Mouse (Mus musculus) myocyte (in vitro differentiated cells): ENCODE measurements around the gene Ano8. TPM values are rescaled to one million over a fixed set of nuclear protein-coding genes. Genes with fewer than 3 reads are reported as not detected.

Source experiments
- H3K27me3 ChIP-seq: one replicate; pipeline ENCODE4 v1.6.1; 2011; ENCODE audit not compliant: control insufficient read depth, insufficient read depth, insufficient read length
- H3K36me3 ChIP-seq: one replicate; pipeline ENCODE4 v1.6.1; 2011; ENCODE audit not compliant: control insufficient read depth, insufficient read depth
- H3K4me2 ChIP-seq: one replicate; pipeline ENCODE4 v1.6.1; 2011; ENCODE audit warnings: low read depth, control low read depth
- H3K4me3 ChIP-seq: one replicate; pipeline ENCODE4 v1.5.1; 2011; ENCODE audit warnings: mild to moderate bottlenecking, control low read depth, moderate library complexity
- H3K79me2 ChIP-seq: one replicate; pipeline ENCODE4 v1.6.1; 2011; ENCODE audit not compliant: control insufficient read depth, insufficient read depth
- H3ac ChIP-seq: one replicate; pipeline ENCODE4 v1.6.1; 2011; ENCODE audit not compliant: control insufficient read depth, insufficient read length
- CEBPB ChIP-seq: IDR thresholded peaks from 2 replicates; pipeline ENCODE4 v1.6.1; 2011; ENCODE audit warnings: mild to moderate bottlenecking, moderate library complexity; ENCODE audit not compliant: poor library complexity, insufficient read depth, severe bottlenecking
- E2F4 ChIP-seq: IDR thresholded peaks from one replicate; pipeline ENCODE4 v1.6.1; 2011; ENCODE audit warnings: mild to moderate bottlenecking, control low read depth, moderate library complexity; ENCODE audit not compliant: insufficient read depth
- MAX ChIP-seq: IDR thresholded peaks from one replicate; pipeline ENCODE4 v1.6.1; 2011; ENCODE audit warnings: low read depth, mild to moderate bottlenecking, control low read depth
- MYOD1 ChIP-seq, 3 experiments: IDR thresholded peaks; one replicate each; pipeline ENCODE4 v1.6.1; 2011; ENCODE audit warnings: control low read depth in 2 of 3, low read depth in 2 of 3, mild to moderate bottlenecking in 2 of 3, moderate library complexity in 1 of 3; ENCODE audit not compliant: insufficient read length in 2 of 3, control insufficient read depth in 1 of 3
- MYOG ChIP-seq, 3 experiments: IDR thresholded peaks; one replicate each; pipeline ENCODE4 v1.6.1; 2011; ENCODE audit warnings: control low read depth in 2 of 3, low read depth in 2 of 3, mild to moderate bottlenecking in 2 of 3; ENCODE audit not compliant: insufficient read length in 2 of 3, control insufficient read depth in 1 of 3, insufficient read depth in 1 of 3
- POLR2A ChIP-seq: IDR thresholded peaks from one replicate; pipeline ENCODE4 v1.6.1; 2011; ENCODE audit warnings: low read depth, mild to moderate bottlenecking, control low read depth, moderate library complexity; ENCODE audit not compliant: insufficient read length
- POLR2AphosphoS2 ChIP-seq: IDR thresholded peaks from one replicate; pipeline ENCODE4 v1.6.1; 2011; ENCODE audit warnings: low read depth, control low read depth; ENCODE audit not compliant: insufficient read length
- REST ChIP-seq: IDR thresholded peaks from one replicate; pipeline ENCODE4 v1.6.1; 2011; ENCODE audit warnings: mild to moderate bottlenecking, control low read depth, moderate library complexity; ENCODE audit not compliant: insufficient read depth, insufficient read length
- SRF ChIP-seq: IDR thresholded peaks from one replicate; pipeline ENCODE4 v1.6.1; 2011; ENCODE audit warnings: low read depth; ENCODE audit not compliant: control insufficient read depth, insufficient read length
- TCF12 ChIP-seq: IDR thresholded peaks from one replicate; pipeline ENCODE4 v1.6.1; 2011; ENCODE audit warnings: mild to moderate bottlenecking, control low read depth; ENCODE audit not compliant: poor library complexity, insufficient read depth, severe bottlenecking
- TCF3 ChIP-seq: IDR thresholded peaks from one replicate; pipeline ENCODE4 v1.6.1; 2011; ENCODE audit warnings: low read depth, control low read depth; ENCODE audit not compliant: insufficient read length
- USF1 ChIP-seq: IDR thresholded peaks from one replicate; pipeline ENCODE4 v1.6.1; 2011; ENCODE audit warnings: low read depth, mild to moderate bottlenecking, control low read depth, moderate library complexity
- polyA plus RNA-seq: library from polyadenylated mRNA; unstranded; fragments of >200 nt; fragmentation: generic; extraction: Trizol; gene quantifications from one replicate; pipeline ENCODE4 v1.2.1, GENCODE M21; 2012; ENCODE audit warnings: missing spikeins

Gene Ano8
- polyA plus RNA-seq, 1 experiment = 27.5 TPM

GRCm38 (mm10) chr8:71516786-71517185, 31.0 kb upstream of the Ano8 start:
- no peak overlapping the region for H3K4me3 ChIP-seq

GRCm38 (mm10) chr8:71515043-71515442, 29.3 kb upstream of the Ano8 start:
- no peaks in the 10 kb centered on the region for H3K36me3 ChIP-seq

More at GRCm38 (mm10) chr8:71516786-71517185, 31.0 kb upstream of the Ano8 start:
- TF ChIP-seq MYOD1 (IDR thresholded peaks at IDR 0.05; ENCODE audit: control insufficient read depth in 1 of 3, insufficient read length in 2 of 3, low read depth in 2 of 3) (no peak), POLR2AphosphoS2 (no peak), USF1 (no peak), SRF (no peak), CEBPB (no peak), POLR2A (no peak), REST (no peak)
- H3K27me3 ChIP-seq = peaks cover 3% of the 10 kb centered on the region
- H3ac ChIP-seq = no peak overlapping the region
- H3K4me2 ChIP-seq = no peak overlapping the region
- H3K79me2 ChIP-seq = no peaks in the 10 kb centered on the region
- H3K36me3 ChIP-seq = no peaks in the 10 kb centered on the region

GRCm38 (mm10) chr8:71513018-71513754, 27.4 kb upstream of the Ano8 start:
- TF ChIP-seq TCF12 = no peak
- TF ChIP-seq USF1 = no peak
- no peak for TF ChIP-seq POLR2AphosphoS2
- TF ChIP-seq REST = no peak
- no peak for TF ChIP-seq CEBPB
- no peak for TF ChIP-seq POLR2A
- no peak for TF ChIP-seq MYOD1 (IDR thresholded peaks at IDR 0.05; ENCODE audit: control insufficient read depth in 1 of 3, insufficient read length in 2 of 3, low read depth in 2 of 3)
- TF ChIP-seq TCF3 = no peak
- H3K36me3 ChIP-seq = no peaks in the 10 kb centered on the region
- H3K4me3 ChIP-seq = no peak overlapping the region
- peaks cover 30% of the 10 kb centered on the region for H3K27me3 ChIP-seq
- no peak overlapping the region for H3ac ChIP-seq
- no peak overlapping the region for H3K4me2 ChIP-seq
- H3K79me2 ChIP-seq = no peaks in the 10 kb centered on the region

More at GRCm38 (mm10) chr8:71515043-71515442, 29.3 kb upstream of the Ano8 start:
- H3K79me2 ChIP-seq = no peaks in the 10 kb centered on the region
- H3K27me3 ChIP-seq = peaks cover 17% of the 10 kb centered on the region
- TF ChIP-seq MYOG (IDR thresholded peaks at IDR 0.05; ENCODE audit: control insufficient read depth in 1 of 3, insufficient read depth in 1 of 3, insufficient read length in 2 of 3, low read depth in 2 of 3) = no peak
- TF ChIP-seq SRF = no peak
- TF ChIP-seq USF1 = no peak
- TF ChIP-seq TCF12 = no peak
- TF ChIP-seq POLR2A = no peak
- TF ChIP-seq MAX = no peak
- no peak for TF ChIP-seq REST
- TF ChIP-seq MYOD1 (IDR thresholded peaks at IDR 0.05; ENCODE audit: control insufficient read depth in 1 of 3, insufficient read length in 2 of 3, low read depth in 2 of 3) = no peak
- TF ChIP-seq POLR2AphosphoS2 = no peak
- no peak for TF ChIP-seq E2F4
- H3K4me3 ChIP-seq = no peak overlapping the region
- no peak overlapping the region for H3ac ChIP-seq
- H3K4me2 ChIP-seq = no peak overlapping the region

GRCm38 (mm10) chr8:71511644-71512043, 25.9 kb upstream of the Ano8 start, which contains the start of gene Plvap:
Gene Plvap, minus strand, starts transcription at chr8:71511752.
- Histone ChIP-seq H3K4me2 (no peak within 1 kb of the TSS), H3K36me3 (no peaks in the 10 kb centered on the region), H3ac (no peak within 1 kb of the TSS), H3K79me2 (no peaks in the 10 kb centered on the region), H3K4me3 (no peak within 1 kb of the TSS), H3K27me3 (peaks cover 45% of the 10 kb centered on the region)
- TF ChIP-seq POLR2AphosphoS2 = no peak
- no peak for TF ChIP-seq POLR2A
- TF ChIP-seq REST = no peak
- no peak for TF ChIP-seq CEBPB
- TF ChIP-seq MAX = no peak
- no peak for TF ChIP-seq TCF12
- TF ChIP-seq MYOD1 (IDR thresholded peaks at IDR 0.05; ENCODE audit: control insufficient read depth in 1 of 3, insufficient read length in 2 of 3, low read depth in 2 of 3) = no peak
- no peak for TF ChIP-seq E2F4
- no peak for TF ChIP-seq TCF3
- TF ChIP-seq USF1 = no peak
- no peak for TF ChIP-seq MYOG (IDR thresholded peaks at IDR 0.05; ENCODE audit: control insufficient read depth in 1 of 3, insufficient read depth in 1 of 3, insufficient read length in 2 of 3, low read depth in 2 of 3)
- TF ChIP-seq SRF = no peak

GRCm38 (mm10) chr8:71509316-71509715, 23.6 kb upstream of the Ano8 start:
- no peaks in the 10 kb centered on the region for H3K36me3 ChIP-seq
- H3K4me2 ChIP-seq = no peak overlapping the region
- no peak overlapping the region for H3ac ChIP-seq
- no peaks in the 10 kb centered on the region for H3K79me2 ChIP-seq
- H3K27me3 ChIP-seq = peaks cover 45% of the 10 kb centered on the region
- TF ChIP-seq USF1 (peak; percentile 31), MYOG (IDR thresholded peaks at IDR 0.05; ENCODE audit: control insufficient read depth in 1 of 3, insufficient read depth in 1 of 3, insufficient read length in 2 of 3, low read depth in 2 of 3) (no peak)
- H3K4me3 ChIP-seq = no peak overlapping the region
